Mouse (Mus musculus): Measurements from ENCODE around the gene Pex11a. TPM values are rescaled to one million over a fixed set of nuclear protein-coding genes. Genes with fewer than 3 reads are reported as not detected.

Pex11a gene
- polyA plus RNA-seq (2014; fragmentation: Illumina TruSeq; extraction: RNeasy Lipid Tissue Mini Kit (QIAGEN cat#74804); ENCODE audit: low read depth, low replicate concordance) = 61.6 TPM

DNA sequence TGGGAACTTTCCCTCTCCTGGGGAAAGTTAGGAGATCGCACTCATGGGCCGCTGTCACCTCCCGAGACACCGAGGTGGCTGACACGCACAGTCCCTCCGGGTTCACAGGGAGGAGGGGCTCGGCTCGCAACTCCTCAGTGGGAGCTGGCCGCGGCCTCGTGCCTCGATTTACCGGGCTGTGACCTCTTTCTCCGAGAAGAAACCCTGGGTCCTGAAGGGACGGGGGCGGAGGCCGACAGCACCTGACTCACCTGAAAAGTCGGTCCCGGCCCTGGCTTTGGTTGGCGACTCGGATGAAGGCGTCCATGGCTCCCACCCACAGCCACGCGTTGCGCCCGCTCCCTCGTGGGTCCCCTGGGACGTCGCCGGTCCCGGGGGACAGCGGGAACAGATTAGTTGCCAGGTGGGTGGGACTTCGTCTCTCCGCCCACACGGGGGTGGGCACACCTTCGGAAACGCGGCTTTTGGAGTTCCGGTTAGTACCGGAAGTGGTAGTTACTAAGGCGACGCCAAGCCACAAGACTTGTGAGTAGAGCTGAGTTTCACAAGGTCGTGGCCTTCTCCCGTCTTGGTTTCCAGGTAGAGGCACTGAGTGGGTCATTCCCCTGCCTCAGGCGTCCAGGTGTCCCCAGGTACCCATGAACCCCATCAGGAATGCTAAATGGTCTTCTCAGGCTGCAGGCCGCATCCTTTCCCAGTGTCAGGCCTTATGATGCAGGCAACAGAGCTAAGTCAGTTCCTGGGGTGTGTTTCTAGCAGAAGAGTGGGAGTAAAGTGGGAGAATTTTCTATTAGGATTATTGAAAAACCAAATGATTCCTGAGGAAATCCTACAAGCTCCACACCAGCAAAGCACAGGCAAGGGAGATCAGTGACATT lies at the start of gene Pex11a, which contains the start of gene Wdr93:
Gene Pex11a, minus strand, starts transcription at position 473 of the 878 bp plus-strand sequence.
Gene Wdr93, plus strand, starts transcription at position 505 of the 878 bp plus-strand sequence.

DNA sequence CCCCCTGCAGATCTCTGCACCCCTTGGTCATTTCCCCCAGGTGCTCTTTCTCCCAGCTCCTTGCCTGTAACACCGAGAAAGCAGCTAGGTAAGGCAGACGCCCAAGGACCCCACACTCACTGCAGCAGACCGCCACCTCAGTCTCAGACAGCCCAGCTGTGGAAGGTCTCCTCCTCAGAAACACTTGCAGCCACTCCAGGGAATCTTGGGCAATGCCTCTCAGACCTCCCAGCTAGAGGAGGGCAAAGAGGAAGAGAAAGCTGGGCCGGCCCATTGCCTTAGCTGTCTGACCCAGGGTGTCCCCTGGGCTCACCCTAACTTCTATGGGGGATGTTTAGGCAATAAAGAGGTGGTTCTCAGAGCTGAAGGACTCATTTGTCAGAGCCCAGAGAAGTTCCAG lies 10.3 kb downstream of the Pex11a start, which contains the start of gene Plin1:
Gene Plin1, minus strand, starts transcription at position 282 of the 400 bp plus-strand sequence.

DNA sequence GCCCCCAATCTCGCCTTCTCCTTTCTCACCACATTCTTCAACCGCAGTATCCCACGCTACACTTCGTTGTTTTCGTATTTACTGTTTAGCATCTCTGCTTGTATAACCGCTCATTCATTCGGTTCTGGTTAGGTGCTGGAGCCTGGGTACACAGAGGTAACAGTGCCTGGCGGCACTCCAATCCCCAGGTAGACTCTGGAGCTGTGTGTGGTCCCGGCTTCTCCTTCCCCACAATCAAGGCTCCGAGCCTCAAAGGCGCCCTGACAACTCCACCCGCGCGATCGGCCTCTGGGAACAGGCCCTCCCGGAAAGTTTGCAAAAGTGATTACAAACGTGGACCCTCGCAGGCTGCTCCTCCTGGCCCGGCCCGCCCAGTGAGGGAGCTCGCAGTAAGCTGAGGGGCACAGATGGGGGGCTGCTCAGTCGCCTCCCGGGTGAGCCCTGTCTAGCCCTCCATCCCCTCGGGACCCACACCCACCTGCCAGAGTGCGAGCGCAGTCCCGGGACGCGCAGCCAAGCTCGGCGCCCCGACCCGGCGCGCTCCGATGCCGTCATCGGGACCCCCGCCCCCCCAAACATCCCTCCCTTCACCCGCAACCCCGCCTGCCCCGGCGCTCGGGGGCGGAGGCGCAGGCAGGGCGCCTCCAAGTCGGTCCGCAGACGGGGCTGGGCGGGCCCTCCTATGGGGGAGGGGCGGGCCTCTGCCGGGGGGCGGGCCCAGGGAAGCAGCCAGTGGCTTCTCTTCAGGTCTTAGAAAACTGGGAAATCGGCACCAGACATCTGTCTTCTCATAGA lies 27.5 kb downstream of the Pex11a start, which contains the start of gene Kif7:
Gene Kif7, minus strand, starts transcription at position 534 of the 795 bp plus-strand sequence.

Other genes starting within 250 kb of the Pex11a start
- gene Rhcg, start 125.5 kb downstream of the Pex11a start, polyA plus RNA-seq (2014; fragmentation: Illumina TruSeq; extraction: RNeasy Lipid Tissue Mini Kit (QIAGEN cat#74804); ENCODE audit: low read depth, low replicate concordance) = 1.9 TPM
- gene Ticrr, start 82.9 kb downstream of the Pex11a start, polyA plus RNA-seq (2014; fragmentation: Illumina TruSeq; extraction: RNeasy Lipid Tissue Mini Kit (QIAGEN cat#74804); ENCODE audit: low read depth, low replicate concordance) = 0.58 TPM
- 0.47 TPM for gene Kif7, start 27.4 kb downstream of the Pex11a start, polyA plus RNA-seq (2014; fragmentation: Illumina TruSeq; extraction: RNeasy Lipid Tissue Mini Kit (QIAGEN cat#74804); ENCODE audit: low read depth, low replicate concordance)
- gene Plin1, start 10.2 kb downstream of the Pex11a start, polyA plus RNA-seq (2014; fragmentation: Illumina TruSeq; extraction: RNeasy Lipid Tissue Mini Kit (QIAGEN cat#74804); ENCODE audit: low read depth, low replicate concordance) = 139 TPM
- 1.7 TPM for gene Wdr93, start within 50 bp of the Pex11a start, polyA plus RNA-seq (2014; fragmentation: Illumina TruSeq; extraction: RNeasy Lipid Tissue Mini Kit (QIAGEN cat#74804); ENCODE audit: low read depth, low replicate concordance)
- not detected for gene Mesp1, start 50.7 kb upstream of the Pex11a start, polyA plus RNA-seq (2014; fragmentation: Illumina TruSeq; extraction: RNeasy Lipid Tissue Mini Kit (QIAGEN cat#74804); ENCODE audit: low read depth, low replicate concordance)
- gene Mesp2, start 67.6 kb upstream of the Pex11a start, polyA plus RNA-seq (2014; fragmentation: Illumina TruSeq; extraction: RNeasy Lipid Tissue Mini Kit (QIAGEN cat#74804); ENCODE audit: low read depth, low replicate concordance) = not detected
- 3.0 TPM for gene Anpep, start 117.9 kb upstream of the Pex11a start, polyA plus RNA-seq (2014; fragmentation: Illumina TruSeq; extraction: RNeasy Lipid Tissue Mini Kit (QIAGEN cat#74804); ENCODE audit: low read depth, low replicate concordance)
- 36.9 TPM for gene Ap3s2, start 177.5 kb upstream of the Pex11a start, polyA plus RNA-seq (2014; fragmentation: Illumina TruSeq; extraction: RNeasy Lipid Tissue Mini Kit (QIAGEN cat#74804); ENCODE audit: low read depth, low replicate concordance)
- gene Arpin, start 192.2 kb upstream of the Pex11a start, polyA plus RNA-seq (2014; fragmentation: Illumina TruSeq; extraction: RNeasy Lipid Tissue Mini Kit (QIAGEN cat#74804); ENCODE audit: low read depth, low replicate concordance) = 10.3 TPM

Data from adrenal gland, adult 10 weeks (tissue).